Mouse (Mus musculus) urinary bladder, adult 18-20 months (tissue): ENCODE results near the gene A330070K13Rik.

Source experiments
- DNase-seq, 2 experiments: peaks; one replicate each; pipeline ENCODE4 v3.0.0; 2022; ENCODE audit warnings: low spot score in 2 of 2, mixed read lengths in 2 of 2

A330070K13Rik gene

DNA sequence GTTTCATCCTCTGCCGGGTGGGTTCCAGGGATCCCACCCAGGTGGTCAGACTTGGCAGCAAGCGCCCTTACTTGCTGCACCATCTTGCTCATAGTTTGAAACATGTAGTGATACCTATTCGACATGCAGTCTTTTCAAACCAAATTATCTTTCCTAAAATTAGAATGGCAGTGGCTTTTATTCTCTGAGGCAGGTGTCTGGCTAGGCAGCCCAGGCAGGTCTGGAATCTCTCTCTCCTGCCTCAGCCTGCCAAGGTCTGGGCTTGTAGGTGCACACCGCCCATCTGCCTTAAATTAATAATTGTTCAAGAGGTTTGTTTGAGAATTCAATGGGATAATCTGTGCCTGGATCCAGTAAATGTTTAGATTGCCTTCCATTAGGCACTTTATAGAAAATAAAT lies 53.6 kb downstream of the A330070K13Rik start:
- no peak for DNase-seq

DNA sequence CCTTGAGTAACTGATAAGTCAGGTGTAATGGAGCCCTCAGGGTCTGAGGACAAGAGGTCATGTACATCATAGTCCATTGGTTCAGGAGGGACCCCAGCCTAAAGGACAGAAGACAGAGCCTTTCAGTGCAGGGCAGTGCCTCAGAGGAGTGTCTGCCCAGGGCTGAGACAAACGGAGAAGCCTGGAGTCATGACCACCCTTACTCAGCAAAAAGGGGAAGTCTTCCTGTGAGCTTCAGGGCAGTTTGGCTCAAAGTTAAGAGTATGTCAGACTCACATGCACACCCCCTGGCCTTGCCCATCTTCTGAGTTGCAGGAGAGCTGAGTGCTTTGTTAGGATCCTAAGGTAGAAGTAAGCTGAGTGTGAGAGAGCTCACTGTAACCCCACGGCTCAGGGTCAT lies 54.5 kb downstream of the A330070K13Rik start:
- DNase-seq = no peak
